Mouse (Mus musculus) forebrain, embryonic 11.5 days (tissue): ENCODE data around the gene Sox12. TPM values are rescaled to one million over a fixed set of nuclear protein-coding genes. Genes with fewer than 3 reads are reported as not detected.
"Not testable (repeated sequence)": the region's sequence is repeated elsewhere in the genome, so short reads cannot be mapped to it uniquely, and the experiment has no call there.

Experiments
- ATAC-seq: fragments of 200-750 bp; cut with Nextera tagmentation; replicated peaks from 2 replicates; pipeline ENCODE4 v1.8.0; 2017; ENCODE audit warnings: moderate TSS enrichment; ENCODE audit not compliant: low FRiP score
- DNase-seq: peaks from one replicate; pipeline ENCODE4 v3.0.0-alpha.2; 2017; ENCODE audit warnings: low spot score
- H3K27ac ChIP-seq: fragments of 300-500 bp; sonication (generic); 2 replicates; pipeline ENCODE4 v1.5.1; 2014; ENCODE audit warnings: low read depth, low read length
- H3K27me3 ChIP-seq: fragments of 300-500 bp; sonication (generic); 2 replicates; pipeline ENCODE4 v1.6.1; 2014; ENCODE audit warnings: mild to moderate bottlenecking, low read length, mixed read lengths; ENCODE audit not compliant: control insufficient read depth, insufficient read depth
- H3K36me3 ChIP-seq: fragments of 300-500 bp; sonication (generic); 2 replicates; pipeline ENCODE4 v1.6.1; 2014; ENCODE audit warnings: mild to moderate bottlenecking, low read length, moderate library complexity, mixed read lengths; ENCODE audit not compliant: control insufficient read depth, insufficient read depth
- H3K4me1 ChIP-seq: fragments of 300-500 bp; sonication (generic); replicated peaks from 2 replicates; pipeline ENCODE4 v1.6.1; 2014; ENCODE audit warnings: low read length, mixed read lengths; ENCODE audit not compliant: control insufficient read depth, insufficient read depth
- H3K4me2 ChIP-seq: fragments of 300-500 bp; sonication (generic); 2 replicates; pipeline ENCODE4 v1.6.1; 2014; ENCODE audit warnings: low read depth, mild to moderate bottlenecking, low read length, moderate library complexity, mixed read lengths; ENCODE audit not compliant: severe bottlenecking
- H3K4me3 ChIP-seq: fragments of 300-500 bp; sonication (generic); 2 replicates; pipeline ENCODE4 v1.5.1; 2014; ENCODE audit warnings: low read depth, low read length
- H3K9ac ChIP-seq: fragments of 300-500 bp; sonication (generic); 2 replicates; pipeline ENCODE4 v1.6.1; 2014; ENCODE audit warnings: low read length
- H3K9me3 ChIP-seq: fragments of 300-500 bp; sonication (generic); 2 replicates; pipeline ENCODE4 v1.6.1; 2016; ENCODE audit warnings: low read length, mixed read lengths; ENCODE audit not compliant: control insufficient read depth
- WGBS: fragments of 180-500 bp; shearing (Covaris S2); extraction: QIAGEN DNeasy Blood & Tissue Kit; methylation state at CpG from one replicate; pipeline ENCODE4 v1.1.7; 2014; 5-methylcytosine and 5-hydroxymethylcytosine counted together
- polyA plus RNA-seq: library from polyadenylated mRNA; unstranded; fragments of >200 nt; fragmentation: Nextera tagmentation; extraction: Ambion mirVana; gene quantifications from 2 replicates; pipeline ENCODE4 v1.2.1, GENCODE M21; 2014

Sox12 gene
- polyA plus RNA-seq, 1 experiment from 2014 or later: 20.4 TPM

DNA sequence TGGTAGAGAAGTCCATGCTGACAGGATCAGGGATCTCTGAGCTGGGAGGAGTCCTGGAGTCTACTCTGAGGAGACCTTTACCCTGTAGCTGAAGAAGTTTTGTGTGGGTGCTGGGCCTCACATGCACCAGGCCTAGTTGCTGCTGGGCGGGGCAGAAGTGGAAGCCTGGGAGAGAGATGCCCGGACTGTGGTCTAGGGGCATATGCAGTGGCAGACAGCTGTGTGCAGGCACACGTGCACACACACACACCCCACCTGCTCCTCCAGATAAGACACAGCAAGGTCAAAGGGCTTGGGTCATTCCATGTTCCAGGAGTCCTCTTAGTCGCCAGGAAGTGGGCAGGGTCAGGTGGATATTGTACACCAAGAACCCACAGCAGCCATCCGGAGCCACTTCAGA lies 38.2 kb downstream of the Sox12 start:
- 78% methylated on average over 5 of the region's 5 CpGs for WGBS
- ATAC-seq: no peak
- no peak overlapping the region for H3K27ac ChIP-seq

DNA sequence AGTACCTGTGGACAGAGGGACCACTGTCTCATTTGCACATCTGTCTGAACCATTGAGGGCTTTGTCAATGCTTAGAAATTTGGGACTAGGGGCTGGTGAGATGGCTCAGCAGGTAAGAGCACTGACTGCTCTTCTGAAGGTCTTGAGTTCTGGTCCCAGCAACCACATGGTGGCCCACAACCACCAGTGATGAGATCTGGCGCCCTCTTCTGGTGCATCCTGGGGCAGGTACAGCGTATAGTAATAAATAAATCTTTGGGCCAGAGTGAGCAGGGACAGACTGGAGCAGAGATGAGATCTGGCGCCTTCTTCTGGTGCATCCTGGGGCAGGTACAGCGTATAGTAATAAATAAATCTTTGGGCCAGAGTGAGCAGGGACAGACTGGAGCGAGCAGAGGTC lies 38.9 kb downstream of the Sox12 start:
- H3K4me1 ChIP-seq, H3K27me3 ChIP-seq, H3K36me3 ChIP-seq, H3K4me3 ChIP-seq, H3K4me2 ChIP-seq, H3K27ac ChIP-seq, H3K9me3 ChIP-seq, ATAC-seq, DNase-seq, H3K9ac ChIP-seq: not testable (repeated sequence)
- 74% methylated on average over 5 of the region's 5 CpGs for WGBS

More for the DNA sequence above, 38.2 kb downstream of the Sox12 start:
- Histone ChIP-seq H3K9me3 (no peaks in the 10 kb centered on the region), H3K4me2 (no peak overlapping the region), H3K27me3 (no peaks in the 10 kb centered on the region), H3K4me1 (no peaks in the 10 kb centered on the region), H3K4me3 (no peak overlapping the region), H3K36me3 (no peaks in the 10 kb centered on the region), H3K9ac (no peak overlapping the region)
- no peak for DNase-seq

DNA sequence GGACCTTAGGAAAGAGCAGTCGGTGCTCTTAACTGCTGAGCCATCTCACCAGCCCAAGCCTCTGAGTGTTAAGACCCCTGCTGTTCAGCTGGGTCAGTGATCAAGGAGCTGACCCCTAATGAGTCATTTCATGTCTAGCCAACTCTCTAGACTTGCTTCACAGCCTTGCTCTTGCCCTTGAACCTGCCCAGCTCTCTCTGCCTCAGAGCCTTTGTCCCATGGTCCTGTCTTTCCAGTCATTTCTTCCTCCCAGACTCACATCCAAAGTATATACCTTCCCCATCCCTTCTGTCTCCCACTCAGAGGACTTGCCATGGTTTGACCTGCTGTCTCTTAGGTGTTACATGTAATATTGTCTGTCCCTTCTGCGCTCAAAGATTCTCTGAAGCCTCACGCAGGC lies 40.6 kb downstream of the Sox12 start:
- 88% methylated on average over 3 of the region's 3 CpGs for WGBS
- Histone ChIP-seq H3K27ac (no peak overlapping the region), H3K9ac (no peak overlapping the region), H3K36me3 (no peaks in the 10 kb centered on the region), H3K9me3 (no peaks in the 10 kb centered on the region), H3K4me3 (no peak overlapping the region), H3K27me3 (no peaks in the 10 kb centered on the region), H3K4me2 (no peak overlapping the region), H3K4me1 (no peaks in the 10 kb centered on the region)
- no peak for DNase-seq
- ATAC-seq: no peak

DNA sequence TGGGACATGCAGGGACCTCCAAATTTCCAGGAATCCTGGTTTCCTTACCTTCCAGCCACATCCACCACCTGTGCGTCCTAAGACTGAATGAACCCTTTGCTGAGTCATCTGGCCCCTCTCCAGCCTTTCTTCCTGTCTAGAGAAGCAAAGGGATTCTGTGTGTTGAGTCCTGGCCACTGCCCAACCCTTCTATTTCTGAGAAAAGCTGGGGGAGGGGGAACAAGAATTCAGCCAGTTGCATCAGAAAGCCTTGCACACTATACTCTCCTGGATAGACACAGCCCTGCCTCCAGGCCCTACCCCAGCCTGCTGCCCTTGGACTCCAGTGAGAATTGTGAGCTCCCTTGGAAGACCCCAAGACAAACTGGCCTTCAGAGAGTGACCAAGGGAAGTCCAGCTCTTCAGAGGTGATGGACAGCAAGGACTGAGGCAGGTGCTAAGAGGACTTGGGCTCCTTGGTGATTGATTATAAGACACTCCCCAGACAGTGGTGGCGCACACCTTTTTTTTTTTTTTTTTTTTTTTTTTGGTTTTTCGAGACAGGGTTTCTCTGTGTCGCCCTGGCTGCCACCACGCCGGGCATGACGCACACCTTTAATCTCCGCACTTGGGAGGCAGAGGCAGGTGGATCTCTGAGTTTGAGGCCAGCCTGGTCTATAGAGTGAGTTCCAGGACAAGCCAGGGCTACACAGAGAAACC lies 47.9 kb downstream of the Sox12 start:
- Histone ChIP-seq H3K9ac (no peak overlapping the region), H3K4me3 (no peak overlapping the region), H3K4me2 (no peak overlapping the region), H3K4me1 (no peaks in the 10 kb centered on the region), H3K27ac (no peak overlapping the region), H3K36me3 (no peaks in the 10 kb centered on the region), H3K9me3 (no peaks in the 10 kb centered on the region), H3K27me3 (no peaks in the 10 kb centered on the region)
- no peak for DNase-seq
- no peak for ATAC-seq
- WGBS: 94% methylated on average over 8 of the region's 8 CpGs

DNA sequence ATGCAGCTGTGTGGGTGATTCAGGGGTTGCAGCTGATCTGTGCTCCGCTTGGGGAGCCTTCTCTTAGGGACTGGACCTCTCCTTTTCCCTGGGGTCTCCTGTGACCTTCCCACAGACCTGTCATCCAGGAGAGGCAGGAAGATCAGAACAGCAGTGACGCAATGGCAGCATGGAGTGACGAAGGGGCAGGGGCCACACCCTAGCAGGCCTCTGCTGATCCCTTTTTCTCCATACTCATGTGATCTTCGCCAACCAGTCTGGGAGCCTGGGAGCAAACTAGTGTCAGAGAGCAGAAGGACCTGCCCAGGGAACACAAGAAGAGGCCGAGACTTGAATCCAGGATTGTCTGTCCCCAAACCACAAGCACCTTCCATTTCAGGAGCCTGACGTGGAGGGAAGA lies 48.7 kb downstream of the Sox12 start:
- 0 out of 2 replicates have a peak, but pooled peaks cover 3% of the 10 kb centered on the region for H3K4me1 ChIP-seq
- H3K4me2 ChIP-seq: no peak overlapping the region
- no peak overlapping the region for H3K4me3 ChIP-seq
- H3K9me3 ChIP-seq: no peaks in the 10 kb centered on the region
- no peak overlapping the region for H3K27ac ChIP-seq
- 87% methylated on average over 6 of the region's 6 CpGs for WGBS
- no peak for DNase-seq
- no peak for ATAC-seq
- no peaks in the 10 kb centered on the region; the same call in 1 of the 2 replicates for H3K27me3 ChIP-seq
- H3K9ac ChIP-seq: no peak overlapping the region
- H3K36me3 ChIP-seq: no peaks in the 10 kb centered on the region

DNA sequence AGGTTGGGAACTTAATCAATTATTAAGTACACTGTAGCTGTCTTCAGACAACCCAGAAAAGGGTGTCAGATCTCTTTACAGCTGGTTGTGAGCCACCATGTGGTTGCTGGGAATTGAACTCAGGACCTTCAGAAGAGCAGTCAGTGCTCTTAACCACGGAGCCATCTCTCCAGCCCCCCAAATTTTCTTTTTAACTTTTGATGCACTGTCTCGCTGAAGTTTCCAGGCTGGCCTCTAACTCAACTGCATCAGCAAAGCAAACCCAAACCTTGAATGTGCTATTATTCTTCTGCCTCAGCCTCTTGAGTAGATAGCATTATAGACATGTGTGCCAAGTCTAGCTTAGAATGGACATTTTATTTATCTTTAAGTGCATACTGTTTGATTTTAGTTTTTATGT lies 50.1 kb downstream of the Sox12 start:
- Histone ChIP-seq H3K4me2 (no peak overlapping the region), H3K27me3 (no peaks in the 10 kb centered on the region; the same call in none of the 2 replicates), H3K4me1 (0 out of 2 replicates have a peak, but pooled peaks cover 6% of the 10 kb centered on the region), H3K9ac (no peak overlapping the region), H3K27ac (no peak overlapping the region), H3K36me3 (no peaks in the 10 kb centered on the region), H3K9me3 (no peaks in the 10 kb centered on the region), H3K4me3 (no peak overlapping the region)
- WGBS: 77% methylated on average over 2 of the region's 2 CpGs
- no peak for DNase-seq
- no peak for ATAC-seq

DNA sequence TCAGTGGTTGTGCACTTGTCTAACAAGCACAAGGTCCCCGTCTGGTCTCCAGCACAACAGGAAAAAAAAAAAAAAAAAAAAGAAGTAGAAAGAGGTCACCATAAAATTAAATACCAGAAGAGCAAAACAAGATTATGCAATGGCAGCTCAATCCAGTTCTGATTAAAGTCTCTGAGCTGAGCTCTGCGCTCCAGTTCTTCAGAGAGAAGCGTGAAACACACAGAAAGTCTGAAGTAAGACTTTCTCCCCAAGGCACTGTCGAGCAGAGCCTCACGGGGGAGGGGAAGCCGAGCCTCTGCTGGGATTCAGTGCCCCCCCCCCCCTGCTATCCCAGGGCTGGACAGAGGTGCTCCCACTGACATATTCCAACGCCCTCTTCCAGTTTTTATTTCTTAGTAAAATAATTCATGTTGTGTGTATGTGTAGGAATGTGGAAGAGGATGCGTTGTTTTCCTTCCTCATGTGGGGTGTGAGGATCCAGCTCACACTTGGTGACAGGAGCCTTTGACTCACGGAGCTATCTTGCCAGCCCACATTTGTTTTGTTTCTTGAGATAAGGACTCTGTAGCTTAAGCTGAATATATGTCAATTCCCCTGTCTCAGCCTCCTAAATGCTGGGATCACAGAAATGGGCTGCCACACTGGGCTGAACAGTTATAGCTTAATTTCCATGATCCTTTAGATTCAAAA lies 50.9 kb downstream of the Sox12 start:
- Histone ChIP-seq H3K27ac (no peak overlapping the region), H3K9me3 (no peaks in the 10 kb centered on the region), H3K4me3 (no peak overlapping the region), H3K36me3 (no peaks in the 10 kb centered on the region), H3K4me2 (no peak overlapping the region), H3K9ac (no peak overlapping the region), H3K27me3 (no peaks in the 10 kb centered on the region; the same call in none of the 2 replicates), H3K4me1 (0 out of 2 replicates have a peak, but pooled peaks cover 6% of the 10 kb centered on the region)
- 47% methylated on average over 9 of the region's 9 CpGs for WGBS
- DNase-seq (no peak), ATAC-seq (no peak)

DNA sequence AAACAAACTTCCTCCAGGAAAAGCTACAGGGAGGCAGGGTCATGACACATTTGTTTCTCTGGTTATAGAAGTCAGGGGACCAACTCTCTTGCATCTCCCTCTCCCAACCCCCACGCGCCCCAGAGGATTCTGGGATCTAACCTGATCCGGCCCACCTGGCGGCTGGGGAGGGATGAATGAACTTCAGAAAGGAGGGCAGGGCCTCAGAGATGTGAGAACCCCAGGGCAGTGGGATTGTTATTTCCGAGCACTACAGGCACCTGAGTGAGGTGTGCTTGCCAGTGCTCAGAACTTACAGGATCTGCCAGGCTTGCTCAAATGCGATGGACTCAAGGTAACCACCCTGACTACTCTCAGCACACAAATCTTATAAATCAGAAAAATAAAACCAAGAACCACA lies 52.5 kb downstream of the Sox12 start:
- 0 out of 2 replicates have a peak, but pooled peaks cover 6% of the 10 kb centered on the region for H3K4me1 ChIP-seq
- no peak overlapping the region for H3K9ac ChIP-seq
- no peak overlapping the region for H3K4me2 ChIP-seq
- DNase-seq (no peak), ATAC-seq (no peak)
- H3K9me3 ChIP-seq: no peaks in the 10 kb centered on the region
- H3K4me3 ChIP-seq: no peak overlapping the region
- H3K36me3 ChIP-seq: no peaks in the 10 kb centered on the region
- 54% methylated on average over 6 of the region's 6 CpGs for WGBS
- no peak overlapping the region for H3K27ac ChIP-seq
- no peaks in the 10 kb centered on the region; the same call in none of the 2 replicates for H3K27me3 ChIP-seq
